Mouse (Mus musculus) midbrain, embryonic 12.5 days (tissue): ENCODE data around the gene Lbhd2. TPM values are rescaled to one million over a fixed set of nuclear protein-coding genes. Genes with fewer than 3 reads are reported as not detected.
A peak's percentile ranks its signal among the peaks of the same experiment; 100 is the strongest.

Experiments used
- ATAC-seq: fragments of 200-750 bp; cut with Nextera tagmentation; 2 replicates; pipeline ENCODE4 v1.8.0; 2017; ENCODE audit warnings: low read depth, moderate TSS enrichment, moderate library complexity; ENCODE audit not compliant: low FRiP score
- H3K27ac ChIP-seq: fragments of 300-500 bp; sonication (generic); replicated peaks from 2 replicates; pipeline ENCODE4 v1.5.1; 2016; ENCODE audit warnings: mild to moderate bottlenecking
- H3K27me3 ChIP-seq: fragments of 300-500 bp; sonication (generic); 2 replicates; pipeline ENCODE4 v1.6.1; 2016; ENCODE audit warnings: mild to moderate bottlenecking
- H3K36me3 ChIP-seq: fragments of 300-500 bp; sonication (generic); 2 replicates; pipeline ENCODE4 v1.6.1; 2016
- H3K4me1 ChIP-seq: fragments of 300-500 bp; sonication (generic); 2 replicates; pipeline ENCODE4 v1.6.1; 2016
- H3K4me2 ChIP-seq: fragments of 300-500 bp; sonication (generic); replicated peaks from 2 replicates; pipeline ENCODE4 v1.6.1; 2016; ENCODE audit warnings: mild to moderate bottlenecking, moderate library complexity
- H3K4me3 ChIP-seq: fragments of 300-500 bp; sonication (generic); 2 replicates; pipeline ENCODE4 v1.5.1; 2016; ENCODE audit warnings: mild to moderate bottlenecking
- H3K9ac ChIP-seq: fragments of 300-500 bp; sonication (generic); replicated peaks from 2 replicates; pipeline ENCODE4 v1.6.1; 2016; ENCODE audit warnings: mild to moderate bottlenecking, moderate library complexity
- H3K9me3 ChIP-seq: fragments of 300-500 bp; sonication (generic); 2 replicates; pipeline ENCODE4 v1.6.1; 2016; ENCODE audit warnings: mild to moderate bottlenecking
- WGBS: fragments of 180-500 bp; shearing (Covaris S2); methylation state at CpG from one replicate; pipeline ENCODE4 v1.1.7; 2016; 5-methylcytosine and 5-hydroxymethylcytosine counted together
- polyA plus RNA-seq: library from polyadenylated mRNA; unstranded; fragments of >200 nt; fragmentation: Nextera tagmentation; extraction: Ambion mirVana; gene quantifications from 2 replicates; pipeline ENCODE4 v1.2.1, GENCODE M21; 2016

The Lbhd2 gene
- polyA plus RNA-seq, 1 experiment from 2014 or later, result 0.47 TPM

- Histone ChIP-seq H3K4me3 (no peak overlapping the region), H3K9ac (no peak overlapping the region), H3K4me2 (no peak overlapping the region), H3K27me3 (peaks cover 57% of the 10 kb centered on the region), H3K9me3 (no peaks in the 10 kb centered on the region), H3K27ac (no peak overlapping the region), H3K36me3 (no peaks in the 10 kb centered on the region), H3K4me1 (peaks cover 26% of the 10 kb centered on the region)
- no peak for ATAC-seq
- 79% methylated on average over 8 of the region's 8 CpGs for WGBS
Observed at GRCm38 (mm10) chr12:111411631-111412355, 5.2 kb downstream of the Lbhd2 start.

- H3K4me3 ChIP-seq, result peak overlapping the region; percentile 31
- H3K27ac ChIP-seq, result no peak overlapping the region
- H3K27me3 ChIP-seq, result peaks cover 57% of the 10 kb centered on the region
- 0 out of 2 replicates have a peak overlapping the region, but pooled peaks have one; percentile 12 for H3K9ac ChIP-seq
- 20% methylated on average over 12 of the region's 12 CpGs for WGBS
- peaks cover 32% of the 10 kb centered on the region for H3K4me1 ChIP-seq
- H3K36me3 ChIP-seq, result no peaks in the 10 kb centered on the region
- no peak for ATAC-seq
- H3K9me3 ChIP-seq, result no peaks in the 10 kb centered on the region
- H3K4me2 ChIP-seq, result peak overlapping the region; percentile 49
Observed at GRCm38 (mm10) chr12:111412581-111413284, 6.1 kb downstream of the Lbhd2 start.

GRCm38 (mm10) chr12:111413300-111413699, 6.7 kb downstream of the Lbhd2 start:
- H3K27ac ChIP-seq, result no peak overlapping the region
- H3K4me3 ChIP-seq, result peak overlapping the region; percentile 31
- peaks cover 57% of the 10 kb centered on the region for H3K27me3 ChIP-seq
- peak overlapping the region; percentile 49 for H3K4me2 ChIP-seq
- H3K4me1 ChIP-seq, result peaks cover 32% of the 10 kb centered on the region
- no peaks in the 10 kb centered on the region for H3K9me3 ChIP-seq
- H3K9ac ChIP-seq, result 0 out of 2 replicates have a peak overlapping the region, but pooled peaks have one; percentile 12
- H3K36me3 ChIP-seq, result no peaks in the 10 kb centered on the region
- ATAC-seq, result peak; percentile 72
- WGBS, result under 1% methylated on average over 21 of the region's 21 CpGs

GRCm38 (mm10) chr12:111416921-111417779, 10.5 kb downstream of the Lbhd2 start, which contains the start of gene Exoc3l4:
Gene Exoc3l4 (plus strand): TSS chr12:111417017.
- Histone ChIP-seq H3K4me2 (peak within 1 kb of the TSS; percentile 53), H3K4me1 (peaks cover 18% of the 10 kb centered on the region), H3K9ac (peak within 1 kb of the TSS; percentile 28; the same call in 1 of the 2 replicates), H3K36me3 (no peaks in the 10 kb centered on the region), H3K9me3 (no peaks in the 10 kb centered on the region), H3K27me3 (peaks cover 60% of the 10 kb centered on the region), H3K4me3 (peak within 1 kb of the TSS; percentile 20), H3K27ac (0 out of 2 replicates have a peak within 1 kb of the TSS, but pooled peaks have one; percentile 10)
- peak; percentile 65 for ATAC-seq
- WGBS, result 3% methylated on average over 17 of the region's 17 CpGs

- no peak overlapping the region for H3K9ac ChIP-seq
- no peaks in the 10 kb centered on the region for H3K9me3 ChIP-seq
- ATAC-seq, result no peak
- H3K27ac ChIP-seq, result no peak overlapping the region
- no peaks in the 10 kb centered on the region for H3K36me3 ChIP-seq
- H3K4me3 ChIP-seq, result no peak overlapping the region
- H3K27me3 ChIP-seq, result peaks cover 84% of the 10 kb centered on the region
- WGBS, result 76% methylated on average over 5 of the region's 5 CpGs
- no peak overlapping the region for H3K4me2 ChIP-seq
- H3K4me1 ChIP-seq, result peaks cover 18% of the 10 kb centered on the region
Observed at GRCm38 (mm10) chr12:111419918-111420317, 13.3 kb downstream of the Lbhd2 start.

GRCm38 (mm10) chr12:111420946-111421709, 14.5 kb downstream of the Lbhd2 start:
- WGBS, result 53% methylated on average over 7 of the region's 7 CpGs
- no peaks in the 10 kb centered on the region for H3K9me3 ChIP-seq
- H3K27me3 ChIP-seq, result peaks cover 94% of the 10 kb centered on the region
- no peak for ATAC-seq
- no peaks in the 10 kb centered on the region for H3K36me3 ChIP-seq
- no peak overlapping the region for H3K4me2 ChIP-seq
- no peak overlapping the region for H3K4me3 ChIP-seq
- H3K9ac ChIP-seq, result no peak overlapping the region
- no peak overlapping the region for H3K27ac ChIP-seq
- H3K4me1 ChIP-seq, result peaks cover 18% of the 10 kb centered on the region

- Histone ChIP-seq H3K27me3 (peaks cover 96% of the 10 kb centered on the region), H3K9ac (no peak overlapping the region), H3K4me2 (no peak overlapping the region), H3K9me3 (no peaks in the 10 kb centered on the region), H3K36me3 (no peaks in the 10 kb centered on the region), H3K27ac (no peak overlapping the region), H3K4me3 (no peak overlapping the region), H3K4me1 (peaks cover 4% of the 10 kb centered on the region; the same call in 1 of the 2 replicates)
- WGBS, result 35% methylated on average over 5 of the region's 5 CpGs
- ATAC-seq, result no peak
Observed at GRCm38 (mm10) chr12:111422852-111423251, 16.2 kb downstream of the Lbhd2 start.

GRCm38 (mm10) chr12:111423570-111424129, 17.0 kb downstream of the Lbhd2 start:
- Histone ChIP-seq H3K9me3 (no peaks in the 10 kb centered on the region), H3K4me3 (peak overlapping the region; percentile 2), H3K9ac (no peak overlapping the region), H3K4me2 (peak overlapping the region; percentile 37), H3K4me1 (peaks cover 7% of the 10 kb centered on the region), H3K27me3 (peaks cover 98% of the 10 kb centered on the region), H3K27ac (no peak overlapping the region), H3K36me3 (no peaks in the 10 kb centered on the region)
- WGBS, result 2% methylated on average over 43 of the region's 43 CpGs
- no peak for ATAC-seq

- Histone ChIP-seq H3K9ac (no peak overlapping the region), H3K9me3 (no peaks in the 10 kb centered on the region), H3K4me1 (peaks cover 13% of the 10 kb centered on the region), H3K4me3 (no peak overlapping the region), H3K27me3 (peaks cover 98% of the 10 kb centered on the region), H3K27ac (no peak overlapping the region), H3K4me2 (no peak overlapping the region), H3K36me3 (no peaks in the 10 kb centered on the region)
- WGBS, result 16% methylated on average over 9 of the region's 9 CpGs
- no peak for ATAC-seq
Observed at GRCm38 (mm10) chr12:111424547-111424946, 17.9 kb downstream of the Lbhd2 start.

GRCm38 (mm10) chr12:111425258-111425657, 18.6 kb downstream of the Lbhd2 start:
- WGBS, result 5% methylated on average over 15 of the region's 15 CpGs
- Histone ChIP-seq H3K27me3 (peaks cover 98% of the 10 kb centered on the region), H3K9me3 (no peaks in the 10 kb centered on the region), H3K36me3 (no peaks in the 10 kb centered on the region), H3K4me1 (peaks cover 20% of the 10 kb centered on the region), H3K4me2 (no peak overlapping the region), H3K9ac (no peak overlapping the region), H3K4me3 (no peak overlapping the region), H3K27ac (no peak overlapping the region)
- peak; percentile 39 for ATAC-seq
